In the genomic region with DNA sequence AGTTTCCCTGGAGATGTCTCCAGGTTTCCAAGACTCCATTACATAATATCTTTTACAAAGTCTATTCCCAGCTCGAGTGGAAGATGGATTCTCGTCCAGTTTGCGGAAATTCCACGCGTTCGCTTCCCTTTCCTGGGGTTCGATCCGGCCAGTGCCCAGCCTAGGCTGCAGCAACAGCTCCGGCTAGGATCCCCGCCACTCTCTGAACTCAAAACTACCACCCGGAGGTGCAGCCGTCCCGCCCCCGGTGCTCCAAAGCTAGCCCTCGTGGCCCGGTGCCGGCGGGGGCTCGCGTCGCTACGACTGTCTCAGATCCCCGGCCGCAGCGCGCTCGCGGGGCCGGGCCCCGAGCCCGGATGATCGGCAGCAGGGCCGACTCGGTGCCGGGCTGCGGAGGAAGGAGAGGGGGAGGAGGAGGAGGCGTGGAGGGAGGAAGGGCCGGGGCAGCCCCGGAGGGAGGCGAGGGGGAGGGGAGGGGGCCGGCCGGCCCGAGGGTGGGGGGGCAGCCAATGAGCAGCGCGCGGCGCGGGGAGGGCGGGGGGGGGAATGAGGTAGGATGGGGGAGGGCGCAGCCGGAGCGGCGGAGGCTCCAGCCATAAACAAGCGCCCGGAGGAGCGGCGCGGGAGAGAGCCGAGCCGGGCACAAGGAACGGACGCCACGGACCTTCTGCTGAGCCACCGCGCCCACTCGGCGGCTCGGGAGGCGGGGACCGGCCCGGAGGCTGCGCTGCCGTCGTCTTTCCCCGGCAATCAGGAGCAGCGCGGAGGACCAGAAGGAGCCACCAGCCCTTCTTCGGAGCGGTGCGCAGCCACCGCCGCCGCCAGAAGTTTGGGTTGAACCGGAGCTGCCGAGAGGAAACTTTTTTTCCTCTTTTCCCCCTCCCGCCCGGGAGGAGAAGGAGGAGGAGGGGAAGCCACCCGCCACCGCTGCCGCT, we compare ENCODE assay signal across 8 mouse cellular contexts. TPM values are rescaled to one million over a fixed set of nuclear protein-coding genes. Genes with fewer than 3 reads are reported as not detected.
A peak's percentile ranks its signal among the peaks of the same experiment; 100 is the strongest.
DNase-seq lines count a peak whose midpoint lies in the region; ATAC-seq and TF ChIP-seq lines count a peak whose summit lies in the region.

A gene (plus strand): TSS at position 623 of the 935 bp plus-strand sequence.

- no peaks in the 10 kb centered on the region for H3K27me3 ChIP-seq in intestine, postnatal 0 days (replicated peaks; ENCODE audit: control insufficient read depth, insufficient read depth, low read length)
- H3K27me3 ChIP-seq in limb, embryonic 12.5 days = peaks cover 10% of the 10 kb centered on the region
- H3K27me3 ChIP-seq in midbrain, embryonic 13.5 days = peaks cover 9% of the 10 kb centered on the region

- under 1% methylated on average over 65 of the region's 90 CpGs for WGBS in intestine, postnatal 0 days
- under 1% methylated on average over 69 of the region's 90 CpGs for WGBS in limb, embryonic 12.5 days
- WGBS in midbrain, embryonic 13.5 days = under 1% methylated on average over 68 of the region's 90 CpGs

- peak within 1 kb of the TSS; percentile 89 for H3K4me3 ChIP-seq in intestine, postnatal 0 days (ENCODE audit: low read depth, low read length)
- H3K4me3 ChIP-seq in limb, embryonic 12.5 days (replicated peaks) = peak within 1 kb of the TSS; percentile 92
- H3K4me3 ChIP-seq in midbrain, embryonic 13.5 days (replicated peaks) = peak within 1 kb of the TSS; percentile 90

- H3K27ac ChIP-seq in intestine, postnatal 0 days (ENCODE audit: low read depth, low read length) = peak within 1 kb of the TSS; percentile 87
- H3K27ac ChIP-seq in limb, embryonic 12.5 days = peak within 1 kb of the TSS; percentile 98
- H3K27ac ChIP-seq in midbrain, embryonic 13.5 days = peak within 1 kb of the TSS; percentile 91

- DNase-seq in adrenal gland, adult 8-10 months = peak; percentile 77
- DNase-seq in embryo, embryonic 11.5 days (ENCODE audit: low read depth, low spot score) = peak; percentile 60
- DNase-seq in spleen, adult 12 weeks (ENCODE audit: low spot score) = peak; percentile 18

- peak within 1 kb of the TSS; percentile 86 for H3K4me2 ChIP-seq in intestine, postnatal 0 days (replicated peaks; ENCODE audit: low read depth)
- peak within 1 kb of the TSS; percentile 88 for H3K4me2 ChIP-seq in limb, embryonic 12.5 days
- peak within 1 kb of the TSS; percentile 84 for H3K4me2 ChIP-seq in midbrain, embryonic 13.5 days (replicated peaks)

- no peaks in the 10 kb centered on the region for H3K9me3 ChIP-seq in intestine, postnatal 0 days (ENCODE audit: control insufficient read depth)
- H3K9me3 ChIP-seq in limb, embryonic 12.5 days = no peaks in the 10 kb centered on the region
- H3K9me3 ChIP-seq in midbrain, embryonic 13.5 days = no peaks in the 10 kb centered on the region

- 0 out of 2 replicates have a peak, but pooled peaks have one; percentile 6 for TF ChIP-seq CTCF in intestine, postnatal 0 days (IDR thresholded peaks at IDR 0.05; ENCODE audit: low read depth)

- H3K36me3 ChIP-seq in intestine, postnatal 0 days (ENCODE audit: control insufficient read depth, insufficient read depth) = no peaks in the 10 kb centered on the region
- no peaks in the 10 kb centered on the region for H3K36me3 ChIP-seq in limb, embryonic 12.5 days
- H3K36me3 ChIP-seq in midbrain, embryonic 13.5 days = no peaks in the 10 kb centered on the region

- ATAC-seq in granulocyte monocyte progenitor cell, adult 5-6 weeks (replicated peaks; ENCODE audit: poor library complexity, severe bottlenecking) = peak; percentile 50
- ATAC-seq in intestine, postnatal 0 days = peak; percentile 71
- peak; percentile 66 for ATAC-seq in limb, embryonic 12.5 days (ENCODE audit: insufficient number of reproducible peaks, insufficient read depth, low FRiP score, low TSS enrichment, low read depth)
- peak; percentile 82 for ATAC-seq in midbrain, embryonic 13.5 days
- ATAC-seq in erythroid progenitor cell, adult 5-6 weeks (replicated peaks; ENCODE audit: low FRiP score, poor library complexity, severe bottlenecking) = no peak

- H3K4me1 ChIP-seq in intestine, postnatal 0 days (replicated peaks; ENCODE audit: control insufficient read depth, insufficient read depth, low read length) = peaks cover 4% of the 10 kb centered on the region; the same call in 1 of the 2 replicates
- peaks cover 37% of the 10 kb centered on the region for H3K4me1 ChIP-seq in limb, embryonic 12.5 days (replicated peaks)
- H3K4me1 ChIP-seq in midbrain, embryonic 13.5 days (replicated peaks) = peaks cover 46% of the 10 kb centered on the region

- H3K9ac ChIP-seq in intestine, postnatal 0 days (ENCODE audit: low read depth, low read length) = peak within 1 kb of the TSS; percentile 78
- peak within 1 kb of the TSS; percentile 94 for H3K9ac ChIP-seq in limb, embryonic 12.5 days (replicated peaks)
- H3K9ac ChIP-seq in midbrain, embryonic 13.5 days (replicated peaks) = peak within 1 kb of the TSS; percentile 83

RNA-seq across cellular contexts. Expression of the gene that starts here (rescaled TPM):
- 10 to 100 TPM; 36.6 to 49.5 (median 41.8) TPM for total RNA-seq in adrenal gland, adult 8-10 months (2022)
- total RNA-seq in granulocyte monocyte progenitor cell, adult 5-6 weeks (2014; fragmentation: Nextera tagmentation) = 1.7 and 2.2 TPM in 2 replicates
- 0.67 and 1.4 TPM in 2 replicates for total RNA-seq in granulocyte monocyte progenitor cell, adult 5-6 weeks (2017)
- polyA plus RNA-seq in intestine, postnatal 0 days (2015; fragmentation: Nextera tagmentation; extraction: Ambion mirVana) = 7.7 and 9.0 TPM in 2 replicates
- polyA plus RNA-seq in limb, embryonic 12.5 days (2016; fragmentation: Nextera tagmentation; extraction: Ambion mirVana) = 5.5 and 5.6 TPM in 2 replicates
- 5.4 and 6.4 TPM in 2 replicates for polyA plus RNA-seq in midbrain, embryonic 13.5 days (2015; fragmentation: Nextera tagmentation; extraction: Ambion mirVana)
- 0.36 and 0.84 TPM in 2 replicates for total RNA-seq in erythroid progenitor cell, adult 5-6 weeks (2015; ENCODE audit: low replicate concordance)
- 2.1 TPM in 1 of 2 replicates, not detected in the other for total RNA-seq in erythroid progenitor cell, adult 5-6 weeks (2017; ENCODE audit: low replicate concordance)

Comparison
In these comparisons a context has a peak if more than half of its experiments do, and no peak if none do; other contexts are left out.
1. RNA of the gene that starts here (total RNA-seq): 36.6 to 49.5 TPM in adrenal gland, adult 8-10 months; 0.67 to 2.2 TPM in granulocyte monocyte progenitor cell, adult 5-6 weeks and 0.36 to 2.1 TPM in erythroid progenitor cell, adult 5-6 weeks; every median in the first group is over 10 times any median in the second.
2. DNase-seq: peak in every context shown above with its lines; median percentile 77 in adrenal gland, adult 8-10 months; 60 in embryo, embryonic 11.5 days; 18 in spleen, adult 12 weeks.
3. Peak in every context shown above with its lines, with median percentiles within 50 percentile points of each other: H3K27ac ChIP-seq, H3K4me2 ChIP-seq, H3K4me3 ChIP-seq and H3K9ac ChIP-seq.